ENCODE assay signal across 8 mouse cellular contexts in genomic region chr15:98893940-98894745, GRCm38 (mm10). TPM values are rescaled to one million over a fixed set of nuclear protein-coding genes. Genes with fewer than 3 reads are reported as not detected.
DNase-seq lines count a peak whose midpoint lies in the region; ATAC-seq and TF ChIP-seq lines count a peak whose summit lies in the region.

TSS of gene Rhebl1 (minus strand) at chr15:98894540.

- no peak for TF ChIP-seq CTCF in testis, adult 2 months (IDR thresholded peaks at IDR 0.05; ENCODE audit: control insufficient read depth, insufficient read depth, insufficient replicate concordance, low read depth, low read length)

- peak within 1 kb of the TSS; percentile 49 for H3K9ac ChIP-seq in forebrain, embryonic 16.5 days (replicated peaks; ENCODE audit: low read depth, low read length)
- H3K9ac ChIP-seq in kidney, embryonic 16.5 days (replicated peaks; ENCODE audit: low read length): peak within 1 kb of the TSS; percentile 50

- no peak for ATAC-seq in forebrain, embryonic 16.5 days
- ATAC-seq in kidney, embryonic 16.5 days (ENCODE audit: low FRiP score, low TSS enrichment): no peak

- no peaks in the 10 kb centered on the region for H3K9me3 ChIP-seq in forebrain, embryonic 16.5 days (ENCODE audit: control insufficient read depth, low read length)
- H3K9me3 ChIP-seq in kidney, embryonic 16.5 days (ENCODE audit: low read length): no peaks in the 10 kb centered on the region

- no peaks in the 10 kb centered on the region for H3K36me3 ChIP-seq in testis, adult 2 months (ENCODE audit: control insufficient read depth, insufficient read depth, low read length)
- H3K36me3 ChIP-seq in forebrain, embryonic 16.5 days (ENCODE audit: control insufficient read depth, insufficient read depth): no peaks in the 10 kb centered on the region
- no peaks in the 10 kb centered on the region for H3K36me3 ChIP-seq in kidney, embryonic 16.5 days (ENCODE audit: insufficient read depth, low read length)

- peak within 1 kb of the TSS; percentile 47 for H3K27ac ChIP-seq in testis, adult 2 months (ENCODE audit: control insufficient read depth, insufficient read depth, low read depth, low read length)
- no peak within 1 kb of the TSS for H3K27ac ChIP-seq in forebrain, embryonic 16.5 days (ENCODE audit: low read length)
- H3K27ac ChIP-seq in kidney, embryonic 16.5 days (ENCODE audit: low read length): no peak within 1 kb of the TSS

- peak; percentile 46 for TF ChIP-seq POLR2A in testis, adult 2 months (IDR thresholded peaks at IDR 0.05; ENCODE audit: control insufficient read depth, low read depth, low read length)

- H3K27me3 ChIP-seq in testis, adult 2 months (ENCODE audit: control insufficient read depth, insufficient read depth, low read length): no peaks in the 10 kb centered on the region; the same call in none of the 2 replicates
- peaks cover 57% of the 10 kb centered on the region for H3K27me3 ChIP-seq in forebrain, embryonic 16.5 days (replicated peaks; ENCODE audit: control insufficient read depth, insufficient read depth, low read length)
- peaks cover 65% of the 10 kb centered on the region for H3K27me3 ChIP-seq in kidney, embryonic 16.5 days (ENCODE audit: insufficient read depth, low read length)

- WGBS in forebrain, embryonic 16.5 days: under 1% methylated on average over 77 of the region's 77 CpGs
- under 1% methylated on average over 77 of the region's 77 CpGs for WGBS in kidney, embryonic 16.5 days

- H3K4me2 ChIP-seq in forebrain, embryonic 16.5 days (ENCODE audit: low read length): peak within 1 kb of the TSS; percentile 96
- peak within 1 kb of the TSS; percentile 97 for H3K4me2 ChIP-seq in kidney, embryonic 16.5 days (replicated peaks; ENCODE audit: low read depth, low read length)

- peaks cover 34% of the 10 kb centered on the region for H3K4me1 ChIP-seq in testis, adult 2 months (ENCODE audit: control insufficient read depth, insufficient read depth, low read length)
- peaks cover 29% of the 10 kb centered on the region for H3K4me1 ChIP-seq in forebrain, embryonic 16.5 days (replicated peaks; ENCODE audit: control insufficient read depth, insufficient read depth, low read length)
- H3K4me1 ChIP-seq in kidney, embryonic 16.5 days (ENCODE audit: insufficient read depth, low read length): peaks cover 50% of the 10 kb centered on the region

- DNase-seq in adrenal gland, adult (ENCODE audit: inconsistent age in 2 of 2, low spot score in 1 of 2): peak; percentile 60 to 84
- no peak for DNase-seq in adrenal gland, postnatal 4 days (ENCODE audit: low spot score in 2 of 2)
- DNase-seq in testis, postnatal 10 days (ENCODE audit: low spot score): no peak
- peak; percentile 38 for DNase-seq in lung, postnatal 14 days
- peak; percentile 49 for DNase-seq in right cerebral cortex, postnatal 14 days

- peak within 1 kb of the TSS; percentile 47 for H3K4me3 ChIP-seq in testis, adult 2 months (ENCODE audit: control insufficient read depth, low read depth, low read length)
- peak within 1 kb of the TSS; percentile 50 for H3K4me3 ChIP-seq in forebrain, embryonic 16.5 days (replicated peaks; ENCODE audit: low read length)
- H3K4me3 ChIP-seq in kidney, embryonic 16.5 days (ENCODE audit: low read length): peak within 1 kb of the TSS; percentile 57

RNA-seq across cellular contexts. Expression of gene Rhebl1, which starts in this region (rescaled TPM):
- 1 to 10 TPM; 3.9 to 6.2 TPM for total RNA-seq in adrenal gland, postnatal 4 days (2021)
- 4.6 and 4.8 TPM in 2 replicates for polyA plus RNA-seq in testis, adult 2 months (2012; rRNA removed)
- 51.2 and 52.7 TPM in 2 replicates for polyA plus RNA-seq in forebrain, embryonic 16.5 days (2015; fragmentation: Nextera tagmentation; extraction: Ambion mirVana)
- polyA plus RNA-seq in kidney, embryonic 16.5 days (2015; fragmentation: Nextera tagmentation; extraction: Ambion mirVana): 16.7 and 18.3 TPM in 2 replicates

Comparison
In these comparisons a context has a peak if more than half of its experiments do, and no peak if none do; other contexts are left out.
1. DNase-seq: peak in adrenal gland, adult (2 of 2), lung, postnatal 14 days (single experiment) and right cerebral cortex, postnatal 14 days (single experiment); none in adrenal gland, postnatal 4 days (0 of 2) and testis, postnatal 10 days (single experiment).
2. Peak in every context shown above with its lines, with median percentiles within 50 percentile points of each other: H3K4me3 ChIP-seq.